Mouse (Mus musculus) cerebellum, adult 2 months (tissue): ENCODE data around the gene Npnt.

Experiments
- CTCF ChIP-seq: fragments of 200-500 bp; IDR thresholded peaks from 2 replicates; pipeline ENCODE4 v1.5.1; 2011; ENCODE audit warnings: low read depth, mild to moderate bottlenecking, control low read depth, low read length, moderate library complexity, borderline replicate concordance; ENCODE audit not compliant: insufficient read depth
- POLR2A ChIP-seq: fragments of 200-500 bp; IDR thresholded peaks from 2 replicates; pipeline ENCODE4 v1.6.1; 2011; ENCODE audit warnings: low read length, control low read depth, borderline replicate concordance; ENCODE audit not compliant: insufficient read depth

GRCm38 (mm10) chr3:132942778-132943177 lies 7.3 kb downstream of the Npnt start:
- no peak for TF ChIP-seq CTCF
- TF ChIP-seq POLR2A: no peak
